Comparison of ENCODE assay signal across 20 mouse cellular contexts in genomic region chr1:185688506-185688905, GRCm38 (mm10).
"Had no signal": no experiment of that assay in that cellular context is flagged by ENCODE, and none has a peak within 500 bp of the region (broad histone marks: within the 10 kb centered on the region; RNA-seq: fewer than 3 reads in every experiment).

No protein-coding gene starts in this region.

- H3K4me3 ChIP-seq: left cerebral cortex, adult 2 months; limb, embryonic 12.5 days; liver, embryonic 12.5 days; liver, embryonic 15.5 days; midbrain, embryonic 13.5 days; neural tube, embryonic 12.5 days; neural tube, embryonic 15.5 days had no signal

- H3K27ac ChIP-seq: kidney, postnatal 0 days; left cerebral cortex, adult 2 months; limb, embryonic 12.5 days; liver, embryonic 12.5 days; liver, embryonic 15.5 days; macrophage; midbrain, embryonic 13.5 days; neural tube, embryonic 12.5 days; neural tube, embryonic 15.5 days; stomach, postnatal 0 days had no signal

- H3K9ac ChIP-seq: limb, embryonic 12.5 days; liver, embryonic 12.5 days; liver, embryonic 15.5 days; midbrain, embryonic 13.5 days; neural tube, embryonic 12.5 days; neural tube, embryonic 15.5 days had no signal

- H3K4me1 ChIP-seq: limb, embryonic 12.5 days; liver, embryonic 12.5 days; liver, embryonic 15.5 days; midbrain, embryonic 13.5 days; neural tube, embryonic 12.5 days; neural tube, embryonic 15.5 days had no signal

- ATAC-seq: liver, embryonic 12.5 days; midbrain, embryonic 13.5 days had no signal

- H3K9me3 ChIP-seq: limb, embryonic 12.5 days; liver, embryonic 12.5 days; liver, embryonic 15.5 days; midbrain, embryonic 13.5 days; neural tube, embryonic 12.5 days; neural tube, embryonic 15.5 days had no signal

- DNase-seq: kidney, adult 2 months; kidney, postnatal 25 days; layer of hippocampus, postnatal 36 days; liver; lung, adult 18-20 months; retina, postnatal 1 day; right cerebral cortex, postnatal 25 days; thymus, adult 2 months; thymus, postnatal 14 days; thymus, postnatal 4 days had no signal

- H3K36me3 ChIP-seq: limb, embryonic 12.5 days; liver, embryonic 12.5 days; liver, embryonic 15.5 days; midbrain, embryonic 13.5 days; neural tube, embryonic 12.5 days; neural tube, embryonic 15.5 days had no signal

- H3K27me3 ChIP-seq: limb, embryonic 12.5 days; liver, embryonic 12.5 days; liver, embryonic 15.5 days; midbrain, embryonic 13.5 days; neural tube, embryonic 12.5 days; neural tube, embryonic 15.5 days had no signal

- H3K4me2 ChIP-seq: limb, embryonic 12.5 days; liver, embryonic 12.5 days; liver, embryonic 15.5 days; midbrain, embryonic 13.5 days; neural tube, embryonic 12.5 days; neural tube, embryonic 15.5 days had no signal
